In genomic region chr3:109648242-109648641, GRCm38 (mm10) we compare ENCODE assay signal across 23 mouse cellular contexts.
DNase-seq lines count a peak whose midpoint lies in the region; ATAC-seq and TF ChIP-seq lines count a peak whose summit lies in the region.
"Had no signal": no experiment of that assay in that cellular context is flagged by ENCODE, and none has a peak within 500 bp of the region (broad histone marks: within the 10 kb centered on the region; RNA-seq: fewer than 3 reads in every experiment).

No protein-coding gene starts in this region.

- TF ChIP-seq CTCF in MEL (IDR thresholded peaks at IDR 0.05 in 2 of 3, conservative IDR thresholded peaks at IDR 0.05 in 1 of 3; ENCODE audit: control insufficient read depth in 1 of 3, insufficient read depth in 1 of 3, low read depth in 2 of 3, low read length in 3 of 3, poor library complexity in 1 of 3, severe bottlenecking in 1 of 3), result no peak
- no peak for TF ChIP-seq CTCF in lung, postnatal 0 days (IDR thresholded peaks at IDR 0.05)

- H3K4me1 ChIP-seq in MEL (ENCODE audit: control insufficient read depth in 1 of 2, insufficient read depth in 2 of 2, low read length in 2 of 2), result no peaks in the 10 kb centered on the region
- no peaks in the 10 kb centered on the region for H3K4me1 ChIP-seq in forebrain, embryonic 13.5 days
- H3K4me1 ChIP-seq in lung, postnatal 0 days (ENCODE audit: insufficient read depth, low read depth, low read length), result no peaks in the 10 kb centered on the region
- H3K4me1 ChIP-seq: embryonic facial prominence, embryonic 10.5 days; embryonic facial prominence, embryonic 12.5 days had no signal

- TF ChIP-seq EP300 in MEL (IDR thresholded peaks at IDR 0.05; ENCODE audit: low read depth in 1 of 2, low read length in 2 of 2), result no peak
- TF ChIP-seq EP300 in lung, postnatal 0 days (IDR thresholded peaks at IDR 0.05), result no peak

- H3K4me2 ChIP-seq in forebrain, embryonic 13.5 days, result no peak overlapping the region
- no peak overlapping the region for H3K4me2 ChIP-seq in lung, postnatal 0 days (replicated peaks; ENCODE audit: low read depth, low read length)
- H3K4me2 ChIP-seq: embryonic facial prominence, embryonic 12.5 days had no signal

- no peak overlapping the region for H3K27ac ChIP-seq in MEL (ENCODE audit: control insufficient read depth, low read depth, low read length)
- no peak overlapping the region for H3K27ac ChIP-seq in forebrain, embryonic 13.5 days
- no peak overlapping the region for H3K27ac ChIP-seq in lung, postnatal 0 days (ENCODE audit: low read length)
- H3K27ac ChIP-seq: embryonic facial prominence, embryonic 10.5 days; embryonic facial prominence, embryonic 12.5 days had no signal

- 86% methylated on average over 2 of the region's 2 CpGs for WGBS in forebrain, embryonic 13.5 days
- 78% methylated on average over 2 of the region's 2 CpGs for WGBS in lung, postnatal 0 days

- H3K4me3 ChIP-seq in MEL (ENCODE audit: control insufficient read depth in 1 of 2, insufficient read depth in 1 of 2, low read depth in 2 of 2, low read length in 2 of 2), result no peak overlapping the region
- no peak overlapping the region for H3K4me3 ChIP-seq in forebrain, embryonic 13.5 days
- H3K4me3 ChIP-seq in lung, postnatal 0 days (ENCODE audit: low read depth, low read length), result no peak overlapping the region
- H3K4me3 ChIP-seq: embryonic facial prominence, embryonic 10.5 days; embryonic facial prominence, embryonic 12.5 days had no signal

- H3K36me3 ChIP-seq in MEL (ENCODE audit: control insufficient read depth in 1 of 2, insufficient read depth in 2 of 2, low read length in 2 of 2), result no peaks in the 10 kb centered on the region
- H3K36me3 ChIP-seq in forebrain, embryonic 13.5 days (ENCODE audit: poor library complexity, severe bottlenecking), result no peaks in the 10 kb centered on the region
- H3K36me3 ChIP-seq in lung, postnatal 0 days (ENCODE audit: insufficient read depth, low read length), result no peaks in the 10 kb centered on the region
- H3K36me3 ChIP-seq: embryonic facial prominence, embryonic 10.5 days; embryonic facial prominence, embryonic 12.5 days; G1E had no signal

- no peak for TF ChIP-seq POLR2A in MEL (IDR thresholded peaks at IDR 0.05; ENCODE audit: control insufficient read depth in 1 of 2, insufficient read depth in 1 of 2, low read depth in 1 of 2, low read length in 2 of 2, poor library complexity in 1 of 2)

- no peaks in the 10 kb centered on the region for H3K9me3 ChIP-seq in MEL (replicated peaks; ENCODE audit: insufficient read depth, low read length)
- H3K9me3 ChIP-seq in forebrain, embryonic 13.5 days (replicated peaks), result no peaks in the 10 kb centered on the region
- H3K9me3 ChIP-seq in lung, postnatal 0 days (ENCODE audit: low read length), result no peaks in the 10 kb centered on the region
- H3K9me3 ChIP-seq: embryonic facial prominence, embryonic 10.5 days; embryonic facial prominence, embryonic 12.5 days had no signal

- TF ChIP-seq RAD21 in MEL (IDR thresholded peaks at IDR 0.05; ENCODE audit: low read depth, low read length), result no peak

- H3K27me3 ChIP-seq in MEL (ENCODE audit: control insufficient read depth in 1 of 2, insufficient read depth in 2 of 2, low read length in 2 of 2), result no peaks in the 10 kb centered on the region
- H3K27me3 ChIP-seq in forebrain, embryonic 13.5 days, result no peaks in the 10 kb centered on the region
- H3K27me3 ChIP-seq in lung, postnatal 0 days (replicated peaks; ENCODE audit: insufficient read depth, low read length), result no peaks in the 10 kb centered on the region
- H3K27me3 ChIP-seq: CH12.LX; embryonic facial prominence, embryonic 12.5 days; Patski had no signal

- no peaks in the 10 kb centered on the region for H3K79me2 ChIP-seq in MEL (ENCODE audit: control insufficient read depth, insufficient read depth, low read length, poor library complexity)

- DNase-seq in MEL (ENCODE audit: low read depth, low spot score), result peak; percentile 2
- no peak for DNase-seq in left cerebral cortex, adult 11 months (ENCODE audit: low spot score)
- no peak for DNase-seq in lung, postnatal 0 days (ENCODE audit: low spot score)
- DNase-seq: adrenal gland, adult 8-10 months; adrenal gland, postnatal 14 days; adrenal gland, postnatal 36 days; B cell, adult 2 months; cerebellum, adult 18-20 months; cerebellum, adult 8-10 months; cerebellum, adult 9-11 months; cerebellum, postnatal 14 days; cerebellum, postnatal 36 days had no signal

- no peak overlapping the region for H3K9ac ChIP-seq in MEL (ENCODE audit: control insufficient read depth, low read depth, low read length, poor library complexity, severe bottlenecking)
- no peak overlapping the region for H3K9ac ChIP-seq in forebrain, embryonic 13.5 days
- H3K9ac ChIP-seq in lung, postnatal 0 days (replicated peaks; ENCODE audit: low read depth), result no peak overlapping the region
- H3K9ac ChIP-seq: embryonic facial prominence, embryonic 12.5 days had no signal

- ATAC-seq in common myeloid progenitor, adult 5-6 weeks (replicated peaks; ENCODE audit: low read depth, poor library complexity, severe bottlenecking), result peak; percentile 63; the same call in 1 of the 2 replicates
- no peak for ATAC-seq in forebrain, embryonic 13.5 days
- no peak for ATAC-seq in lung, postnatal 0 days
- ATAC-seq: activated CD4-positive, CD25-positive, alpha-beta regulatory T cell, adult 4 months; CD4-positive, CD25-positive, alpha-beta regulatory T cell, adult 4 months; forebrain, embryonic 14.5 days; forebrain, embryonic 16.5 days; Patski had no signal

TF ChIP-seq in MEL, 35 proteins besides CTCF, POLR2A, EP300 and RAD21:
- TF ChIP-seq NRF1 (IDR thresholded peaks at IDR 0.05; ENCODE audit: insufficient read depth, low read depth, low read length, poor library complexity, severe bottlenecking) (no peak), USF2 (IDR thresholded peaks at IDR 0.05; ENCODE audit: borderline replicate concordance in 1 of 2, insufficient read depth in 1 of 2, low read depth in 1 of 2, low read length in 2 of 2) (no peak), RCOR1 (IDR thresholded peaks at IDR 0.05; ENCODE audit: low read depth, low read length) (no peak), TAL1 (IDR thresholded peaks at IDR 0.05; ENCODE audit: low read length) (no peak)
